Mouse (Mus musculus) thymus, adult 2 months (tissue): ENCODE measurements around the gene Mlph. TPM values are rescaled to one million over a fixed set of nuclear protein-coding genes. Genes with fewer than 3 reads are reported as not detected.

Experiments used
- DNase-seq: peaks from one replicate; pipeline ENCODE4 v3.0.0; 2021
- H3K27ac ChIP-seq: fragments of 200-500 bp; 2 replicates; pipeline ENCODE4 v1.5.1; 2012; ENCODE audit warnings: low read length, control low read depth; ENCODE audit not compliant: control insufficient read depth, insufficient read depth
- H3K27me3 ChIP-seq: fragments of 200-500 bp; 2 replicates; pipeline ENCODE4 v1.6.1; 2012; ENCODE audit warnings: mild to moderate bottlenecking, low read length, moderate library complexity, mixed read lengths; ENCODE audit not compliant: control insufficient read depth, insufficient read depth
- H3K36me3 ChIP-seq: fragments of 200-500 bp; 2 replicates; pipeline ENCODE4 v1.6.1; 2012; ENCODE audit warnings: mild to moderate bottlenecking, low read length, moderate library complexity; ENCODE audit not compliant: control insufficient read depth, insufficient read depth
- H3K4me1 ChIP-seq: fragments of 200-500 bp; replicated peaks from 2 replicates; pipeline ENCODE4 v1.6.1; 2012; ENCODE audit warnings: low read length; ENCODE audit not compliant: control insufficient read depth, insufficient read depth
- H3K4me3 ChIP-seq: fragments of 200-500 bp; 2 replicates; pipeline ENCODE4 v1.5.1; 2012; ENCODE audit warnings: mild to moderate bottlenecking, low read length, control low read depth, moderate library complexity; ENCODE audit not compliant: control insufficient read depth, insufficient read depth
- CTCF ChIP-seq: fragments of 200-500 bp; IDR thresholded peaks from 2 replicates; pipeline ENCODE4 v1.5.1; 2012; ENCODE audit warnings: mild to moderate bottlenecking, control low read depth, low read length, moderate library complexity, borderline replicate concordance; ENCODE audit not compliant: control insufficient read depth, poor library complexity, insufficient read depth; ENCODE audit errors: extremely low read depth
- POLR2A ChIP-seq: fragments of 200-500 bp; IDR thresholded peaks from 2 replicates; pipeline ENCODE4 v1.6.1; 2012; ENCODE audit warnings: mild to moderate bottlenecking, low read length, control low read depth, moderate library complexity; ENCODE audit not compliant: control insufficient read depth, poor library complexity, insufficient read depth; ENCODE audit errors: extremely low read depth
- WGBS: fragments of 180-500 bp; shearing (Covaris S2); methylation state at CpG from one replicate; pipeline ENCODE4 v1.1.7; 2018; 5-methylcytosine and 5-hydroxymethylcytosine counted together
- polyA plus RNA-seq: library from polyadenylated mRNA; depleted of rRNA; stranded (reverse); fragments of >200 nt; gene quantifications from 2 replicates; pipeline ENCODE4 v1.2.3, GENCODE M21; 2012; rRNA removed

The Mlph gene
- polyA plus RNA-seq, 1 experiment = 2.0 TPM

GRCm38 (mm10) chr1:90997136-90997535, 82.3 kb downstream of the Mlph start:
- Histone ChIP-seq H3K27me3 (peaks cover 13% of the 10 kb centered on the region), H3K4me1 (no peaks in the 10 kb centered on the region), H3K27ac (no peak overlapping the region), H3K36me3 (no peaks in the 10 kb centered on the region), H3K4me3 (no peak overlapping the region)
- DNase-seq = no peak
- 65% methylated on average over 4 of the region's 4 CpGs for WGBS
- no peak for TF ChIP-seq POLR2A
- no peak for TF ChIP-seq CTCF

- no peak for DNase-seq
Observed at GRCm38 (mm10) chr1:90997641-90998040, 82.8 kb downstream of the Mlph start.

GRCm38 (mm10) chr1:90998268-90998890, 83.5 kb downstream of the Mlph start, which contains the start of gene Lrrfip1:
Lrrfip1 (plus strand) TSS chr1:90998737.
- 2% methylated on average over 59 of the region's 59 CpGs for WGBS
- Histone ChIP-seq H3K4me1 (no peaks in the 10 kb centered on the region), H3K27ac (no peak within 1 kb of the TSS), H3K27me3 (peaks cover 13% of the 10 kb centered on the region), H3K4me3 (peak within 1 kb of the TSS; percentile 45), H3K36me3 (no peaks in the 10 kb centered on the region)
- no peak for DNase-seq
- TF ChIP-seq POLR2A (no peak), CTCF (no peak)

More at GRCm38 (mm10) chr1:90997641-90998040, 82.8 kb downstream of the Mlph start:
- Histone ChIP-seq H3K27me3 (peaks cover 13% of the 10 kb centered on the region), H3K4me1 (no peaks in the 10 kb centered on the region), H3K36me3 (no peaks in the 10 kb centered on the region), H3K4me3 (no peak overlapping the region), H3K27ac (no peak overlapping the region)
- whole genome bisulfite sequencing = 95% methylated on average over 5 of the region's 5 CpGs
- no peak for TF ChIP-seq CTCF
- TF ChIP-seq POLR2A = no peak

DNA sequence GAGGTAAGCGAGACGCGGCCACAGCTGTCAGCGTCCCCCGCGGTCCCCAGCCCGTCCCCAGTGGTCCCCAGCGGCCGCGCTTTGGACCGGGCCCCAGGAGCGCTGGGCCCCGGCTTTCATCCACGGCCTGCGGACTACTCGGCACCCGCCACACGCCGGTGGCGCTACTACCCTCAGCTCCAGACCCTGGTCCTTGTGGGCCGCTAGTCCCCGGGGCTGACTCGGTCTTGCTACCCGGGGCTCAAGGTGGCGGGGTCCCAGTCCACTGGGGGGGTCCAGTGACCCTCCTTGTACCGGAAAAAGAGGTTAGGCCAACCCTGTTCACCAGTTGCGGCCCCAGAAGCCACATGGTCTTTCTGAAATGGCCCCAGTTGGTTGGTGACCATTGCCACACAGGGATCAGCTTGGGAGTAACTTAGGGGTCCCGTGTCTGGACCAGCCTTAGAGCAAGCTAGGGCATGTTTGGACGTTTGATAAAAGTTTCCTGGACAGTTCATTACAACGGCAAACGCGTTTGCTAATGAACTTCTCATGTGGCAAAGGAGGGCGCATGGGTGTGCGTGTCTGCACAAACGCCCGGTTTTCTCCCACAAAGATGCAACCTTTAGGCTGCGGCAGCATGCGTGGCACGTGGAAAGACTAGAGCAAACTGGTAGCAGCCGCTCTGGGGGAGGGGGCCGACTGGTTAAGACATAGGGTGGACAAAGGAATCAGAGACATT, 84.2 kb downstream of the Mlph start:
- 3% methylated on average over 41 of the region's 41 CpGs for WGBS
- H3K27ac ChIP-seq = no peak overlapping the region
- H3K27me3 ChIP-seq = peaks cover 13% of the 10 kb centered on the region
- no peak for DNase-seq
- no peaks in the 10 kb centered on the region for H3K4me1 ChIP-seq
- no peaks in the 10 kb centered on the region for H3K36me3 ChIP-seq
- H3K4me3 ChIP-seq = peak overlapping the region; percentile 45
- no peak for TF ChIP-seq POLR2A
- no peak for TF ChIP-seq CTCF

- Histone ChIP-seq H3K27ac (no peak overlapping the region), H3K27me3 (peaks cover 13% of the 10 kb centered on the region), H3K4me3 (no peak overlapping the region), H3K36me3 (no peaks in the 10 kb centered on the region), H3K4me1 (no peaks in the 10 kb centered on the region)
- no peak for DNase-seq
- 66% methylated on average over 10 of the region's 10 CpGs for WGBS
- no peak for TF ChIP-seq CTCF
- TF ChIP-seq POLR2A = no peak
Observed at GRCm38 (mm10) chr1:90999911-91000601, 85.2 kb downstream of the Mlph start.

Other genes starting within 250 kb of the Mlph start
- gene Col6a3, start 71.1 kb upstream of the Mlph start, polyA plus RNA-seq = 6.5 and 6.8 TPM in 2 replicates
- gene Prlh, start 38.0 kb downstream of the Mlph start, polyA plus RNA-seq = not detected in 2 replicates
- 0.85 and 0.94 TPM in 2 replicates for gene Rab17, start 54.6 kb downstream of the Mlph start, polyA plus RNA-seq
- gene Lrrfip1, start 83.7 kb downstream of the Mlph start, polyA plus RNA-seq = 24.1 and 31.8 TPM in 2 replicates
- 0.27 and 0.70 TPM in 2 replicates for gene Rbm44, start 230.0 kb downstream of the Mlph start, polyA plus RNA-seq